Mouse (Mus musculus) inflammation-experienced regulatory T-cells, adult 16 weeks (primary cell): Measurements from ENCODE around the gene Pfn2. TPM values are rescaled to one million over a fixed set of nuclear protein-coding genes. Genes with fewer than 3 reads are reported as not detected.

Source experiments
- polyA plus RNA-seq: library from polyadenylated mRNA; unstranded; fragments of 100-300 nt; shearing (Covaris generic); gene quantifications from one replicate; pipeline ENCODE4 v1.2.1, GENCODE M21; 2017

Gene Pfn2
- polyA plus RNA-seq, result 13.0 TPM

GRCm38 (mm10) chr3:57847760-57848185 lies at the start of gene Pfn2:
Gene Pfn2 (minus strand): TSS chr3:57848079.

Other genes starting within 250 kb of the Pfn2 start
- 82.4 TPM for gene Commd2, start 196.4 kb downstream of the Pfn2 start, polyA plus RNA-seq
- gene Ankub1, start 155.3 kb downstream of the Pfn2 start, polyA plus RNA-seq, result not detected
- gene Rnf13, start 112.0 kb downstream of the Pfn2 start, polyA plus RNA-seq, result 60.0 TPM